Mouse (Mus musculus) left cerebral cortex, postnatal 36 days (tissue): ENCODE data around the gene Sh3d21. TPM values are rescaled to one million over a fixed set of nuclear protein-coding genes. Genes with fewer than 3 reads are reported as not detected.

Source experiments
- DNase-seq, 2 experiments: peaks; one replicate each; pipeline ENCODE4 v3.0.0; 2021 to 2022; ENCODE audit warnings: low spot score in 2 of 2, mixed read lengths in 1 of 2
- intact Hi-C: fragments of 180-260 bp; cut with DNase I; formaldehyde crosslinking; loops from one replicate; pipeline ENCODE4 v1.15.1; 2025
- total RNA-seq, 2 experiments: library from RNA; stranded (reverse); gene quantifications; 2 replicates each; pipeline ENCODE4 v1.2.3; 2021

The Sh3d21 gene
- total RNA-seq, 2 experiments from 2014 or later, result 0.76 to 0.77 TPM

DNA sequence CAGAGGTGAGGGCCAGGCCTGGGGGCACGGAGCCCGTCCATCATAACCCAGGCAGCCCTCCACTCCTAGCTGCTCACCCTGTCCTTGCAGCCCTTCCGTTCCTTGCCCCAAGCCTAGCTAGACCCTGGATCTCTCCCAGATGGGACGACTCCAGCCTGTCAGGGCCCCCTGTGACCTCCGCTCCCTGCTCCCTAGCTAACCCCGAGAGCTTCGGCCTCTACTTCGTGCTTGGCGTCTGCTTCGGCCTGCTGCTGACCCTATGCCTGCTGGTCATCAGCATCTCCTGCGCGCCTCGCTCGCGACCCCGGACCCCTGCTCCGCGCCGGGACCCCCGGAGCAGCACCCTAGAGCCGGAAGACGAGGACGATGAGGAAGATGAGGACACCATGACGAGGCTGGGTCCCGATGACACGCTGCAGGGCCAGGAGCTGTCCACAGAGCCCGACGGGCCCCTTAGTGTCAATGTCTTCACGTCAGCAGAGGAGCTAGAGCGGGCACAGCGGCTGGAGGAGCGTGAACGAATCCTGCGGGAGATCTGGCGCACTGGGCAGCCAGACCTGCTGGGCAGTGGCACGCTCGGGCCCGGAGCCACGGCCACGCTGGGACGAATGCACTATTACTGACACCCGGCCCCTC, 14.1 kb downstream of the Sh3d21 start:
- intact Hi-C loops, result no loop called here
- no peak for DNase-seq

DNA sequence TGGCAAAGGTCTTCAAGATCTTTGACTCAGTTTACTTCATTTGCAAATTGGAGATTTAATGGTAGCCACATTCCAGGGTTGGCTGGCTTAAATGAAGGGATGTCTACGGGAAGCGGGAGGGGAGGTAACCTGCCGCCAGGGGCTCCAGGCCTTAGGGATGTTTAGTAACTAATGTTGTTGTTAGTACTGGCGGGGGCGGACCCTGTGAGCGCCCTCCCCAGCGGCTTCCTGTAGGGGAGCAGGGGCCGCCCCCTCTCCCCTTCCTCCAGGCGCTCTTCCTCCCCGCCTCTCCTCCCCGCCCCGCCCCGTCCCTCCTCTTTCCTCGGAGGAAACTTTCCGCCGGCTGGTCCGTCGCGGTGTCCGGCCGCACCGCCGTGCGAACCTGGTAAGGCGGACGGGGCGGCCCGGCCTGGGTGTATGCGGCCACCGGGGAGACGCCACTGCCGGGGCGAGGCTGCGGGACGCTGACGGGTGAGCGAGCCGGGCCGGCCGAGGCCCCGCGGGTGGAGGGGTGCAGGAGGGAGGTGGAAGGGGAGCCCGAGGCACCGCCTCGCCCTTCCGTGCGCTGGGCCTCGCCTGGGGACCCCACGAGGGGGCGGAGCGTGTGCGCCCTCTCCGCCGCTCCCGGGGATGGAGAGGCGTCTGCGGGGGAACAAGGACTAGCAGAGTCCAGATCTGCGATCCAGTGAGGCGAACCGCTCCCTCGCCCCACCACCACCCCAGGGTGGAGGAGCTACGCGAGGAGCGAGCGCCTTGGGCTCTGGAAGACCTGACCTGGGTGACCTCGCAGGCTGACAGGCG, 14.9 kb downstream of the Sh3d21 start:
- no peak for DNase-seq
- intact Hi-C loops, result no loop called here

DNA sequence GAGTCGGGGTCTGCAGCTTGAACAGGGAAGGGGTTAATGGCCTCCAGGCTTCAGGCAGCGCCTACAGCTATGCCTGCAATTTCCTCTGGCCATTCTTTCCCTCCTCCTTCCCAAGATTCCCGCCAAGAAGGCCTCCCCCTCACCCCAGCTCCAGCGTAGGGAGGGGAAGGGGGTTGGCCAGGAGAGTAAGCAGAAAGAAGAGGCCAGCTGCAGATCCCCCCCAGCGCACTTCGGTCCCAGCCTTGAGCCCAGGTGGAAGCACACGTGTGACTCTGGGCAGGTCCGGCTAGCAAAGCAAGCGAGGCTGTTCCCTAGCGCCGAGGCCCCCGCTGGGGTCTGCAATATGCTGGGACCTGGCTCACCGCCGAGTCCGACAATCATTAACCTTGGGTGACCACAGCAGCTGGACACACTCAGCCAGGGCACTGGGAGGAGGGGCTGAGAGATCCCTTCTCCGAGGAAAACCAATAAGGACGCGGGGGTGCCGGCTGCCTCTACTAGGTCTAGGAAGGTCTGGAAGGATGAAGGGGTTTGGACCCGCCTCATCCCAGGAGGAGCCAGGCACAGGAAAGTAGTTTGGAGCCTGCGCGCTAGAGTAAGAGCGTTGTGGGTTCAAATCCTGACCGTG, 15.6 kb downstream of the Sh3d21 start, which contains the start of gene Eva1b:
Gene Eva1b (plus strand): TSS at position 212 of the 628 bp plus-strand sequence.
- intact Hi-C loops, result no loop called here
- DNase-seq, result no peak

DNA sequence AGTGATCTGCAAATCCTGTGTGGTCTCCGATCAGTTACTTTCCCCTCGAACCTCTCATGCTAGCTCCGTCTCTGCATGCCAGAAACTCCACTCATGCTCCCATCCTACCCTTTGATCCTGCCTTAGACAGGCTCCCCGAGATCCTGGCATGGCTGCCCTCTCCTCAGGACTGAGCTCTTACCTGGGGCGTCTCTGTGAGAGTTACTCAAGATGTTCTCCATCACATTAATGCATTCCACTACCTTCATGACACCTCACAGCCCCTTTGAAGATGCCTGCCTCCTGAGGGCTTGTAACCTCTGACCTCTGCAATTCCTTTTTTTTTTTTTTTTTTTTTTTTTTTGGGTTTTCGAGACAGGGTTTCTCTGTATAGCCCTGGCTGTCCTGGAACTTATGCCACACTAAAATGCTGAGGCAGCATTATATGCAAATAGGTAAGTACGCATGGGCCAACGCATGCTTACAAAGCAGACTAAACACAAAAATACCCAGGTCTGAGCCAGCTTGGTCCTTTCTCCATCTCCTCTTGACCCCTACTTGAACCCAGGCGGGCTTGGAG, 16.2 kb downstream of the Sh3d21 start:
- DNase-seq, result no peak
- intact Hi-C loops, result no loop called here

DNA sequence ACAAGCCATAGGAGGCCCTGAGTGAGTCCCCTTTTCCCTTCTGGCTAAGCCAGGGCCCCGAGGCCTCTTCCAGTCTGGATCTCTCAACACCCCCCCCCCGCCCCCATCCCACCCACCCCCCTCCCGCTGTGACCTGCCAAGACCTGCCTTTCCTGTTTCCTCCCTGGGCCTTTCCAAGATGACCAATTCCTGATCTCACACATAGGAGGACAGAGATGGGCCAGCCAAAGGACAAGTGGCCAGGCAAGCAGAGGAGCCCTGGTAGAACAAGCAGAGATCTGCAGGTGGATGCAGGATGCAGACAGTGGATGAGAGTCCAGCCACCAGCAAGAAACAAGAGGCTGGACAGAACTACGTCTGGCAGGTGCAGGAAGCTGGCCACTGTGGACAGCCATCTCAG, 17.9 kb downstream of the Sh3d21 start:
- intact Hi-C loops, result no loop called here
- DNase-seq, result no peak

DNA sequence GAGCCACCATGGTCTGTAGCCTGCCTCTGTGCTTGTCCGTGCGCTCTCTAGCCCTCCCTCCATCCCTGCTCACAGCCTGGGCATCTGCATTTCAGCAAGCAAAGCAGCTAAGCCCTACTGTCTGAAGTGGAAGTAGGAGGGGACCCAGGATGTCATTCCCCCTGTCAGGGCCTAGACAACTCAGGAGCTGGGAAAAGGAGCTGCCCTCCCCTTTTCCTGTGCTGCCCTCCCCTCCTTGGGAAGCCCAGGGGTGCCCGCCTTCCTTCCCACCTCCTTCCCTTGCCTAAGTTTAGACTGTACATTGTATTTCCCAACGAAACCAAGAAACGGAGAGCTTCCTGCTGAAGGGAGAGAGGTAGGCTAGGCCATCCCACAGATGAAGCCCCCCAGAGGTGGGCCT, 22.3 kb downstream of the Sh3d21 start:
- DNase-seq, result no peak
- intact Hi-C loops, result no loop called here

DNA sequence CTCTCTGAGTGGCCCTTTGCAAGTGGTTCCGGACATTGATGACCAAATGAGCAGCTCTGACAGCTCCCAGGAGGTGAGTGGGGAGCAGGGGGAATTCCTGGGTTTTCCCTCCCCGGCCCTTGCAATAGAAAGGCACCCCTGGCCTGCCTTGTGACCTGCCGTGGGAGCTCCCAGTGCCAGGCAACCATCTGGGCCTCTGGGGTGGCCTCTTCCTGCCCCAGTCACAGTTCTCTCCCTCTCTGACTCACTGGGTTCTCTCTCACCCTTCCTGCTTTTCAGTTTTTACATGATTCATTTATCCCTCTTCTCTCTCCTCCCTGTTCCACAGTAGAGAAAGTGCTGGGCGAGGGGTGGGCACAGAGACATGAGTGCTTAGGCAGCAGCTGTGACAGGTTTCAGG, 25.5 kb downstream of the Sh3d21 start:
- intact Hi-C loops, result no loop called here
- no peak for DNase-seq

DNA sequence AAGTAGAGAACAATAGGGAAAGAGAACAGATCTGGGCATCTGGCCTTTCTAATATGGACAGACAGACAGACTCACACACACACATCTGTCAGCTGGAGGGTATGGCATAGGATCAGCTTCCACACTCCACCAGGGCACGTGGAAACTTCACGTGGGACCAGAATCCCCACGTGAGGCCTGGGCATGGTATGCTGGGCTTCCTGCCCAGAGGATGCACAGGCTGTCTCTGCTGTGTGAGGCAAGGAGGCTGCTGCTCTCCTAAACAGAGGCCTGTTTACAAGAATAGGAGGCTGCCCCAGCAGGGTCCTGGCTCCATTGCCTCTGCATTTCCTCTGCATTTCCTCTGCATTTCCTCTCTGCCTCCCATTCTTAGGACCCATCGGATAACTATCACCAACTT, 28.7 kb downstream of the Sh3d21 start:
- no peak for DNase-seq
- intact Hi-C loops, result no loop called here

DNA sequence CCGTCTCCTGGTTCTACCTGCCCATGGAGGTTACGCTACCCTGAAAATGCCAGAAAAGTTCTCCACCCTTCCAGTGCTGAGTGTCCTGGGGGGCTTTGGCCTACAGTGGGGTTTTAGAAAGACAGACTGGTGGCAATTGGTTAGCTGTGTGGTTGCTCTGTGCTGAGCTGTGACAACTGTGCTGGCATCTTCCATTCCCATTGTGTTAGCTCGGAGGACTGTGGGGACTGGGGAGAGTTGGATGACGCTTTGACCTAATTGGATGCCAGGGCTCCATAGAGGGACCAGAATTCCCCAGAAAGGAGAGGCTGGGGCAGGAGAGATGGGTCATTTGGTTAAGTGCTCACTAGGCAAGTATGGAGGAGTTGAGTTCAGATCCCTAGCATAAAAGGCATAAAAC, 29.1 kb downstream of the Sh3d21 start:
- DNase-seq, result no peak
- intact Hi-C loops, result no loop called here

DNA sequence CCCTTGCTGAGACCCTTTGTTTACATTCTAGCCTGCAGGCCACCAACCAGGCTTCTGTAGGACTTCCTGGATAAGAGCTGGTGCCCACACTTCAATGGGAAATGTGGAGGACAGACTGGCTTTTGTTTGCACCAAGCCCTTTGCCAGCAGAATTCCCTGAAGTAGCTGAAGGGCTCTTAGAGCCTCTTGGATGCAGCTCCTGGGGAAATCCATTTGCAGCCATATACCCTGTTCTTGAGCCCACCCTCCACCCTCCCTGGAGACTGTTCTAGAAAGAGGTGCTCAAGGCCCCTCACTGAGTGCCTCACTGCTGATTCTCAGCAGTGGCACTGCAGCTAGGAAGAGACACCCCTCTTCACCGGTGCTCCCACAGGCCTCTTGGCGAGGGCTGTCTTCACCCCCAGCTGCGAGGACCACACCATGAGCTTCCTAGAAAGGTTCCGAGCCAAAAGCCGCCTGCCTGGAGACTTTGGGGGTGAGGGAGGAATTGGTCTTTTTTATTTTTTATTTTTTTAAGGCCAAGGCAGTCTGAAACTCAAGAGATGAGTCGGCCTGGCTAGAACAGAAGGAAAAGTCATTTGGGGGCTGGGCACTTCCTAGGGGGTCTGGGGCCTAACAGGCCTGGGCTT, 30.5 kb downstream of the Sh3d21 start:
- intact Hi-C loops, result no loop called here
- DNase-seq, result no peak

DNA sequence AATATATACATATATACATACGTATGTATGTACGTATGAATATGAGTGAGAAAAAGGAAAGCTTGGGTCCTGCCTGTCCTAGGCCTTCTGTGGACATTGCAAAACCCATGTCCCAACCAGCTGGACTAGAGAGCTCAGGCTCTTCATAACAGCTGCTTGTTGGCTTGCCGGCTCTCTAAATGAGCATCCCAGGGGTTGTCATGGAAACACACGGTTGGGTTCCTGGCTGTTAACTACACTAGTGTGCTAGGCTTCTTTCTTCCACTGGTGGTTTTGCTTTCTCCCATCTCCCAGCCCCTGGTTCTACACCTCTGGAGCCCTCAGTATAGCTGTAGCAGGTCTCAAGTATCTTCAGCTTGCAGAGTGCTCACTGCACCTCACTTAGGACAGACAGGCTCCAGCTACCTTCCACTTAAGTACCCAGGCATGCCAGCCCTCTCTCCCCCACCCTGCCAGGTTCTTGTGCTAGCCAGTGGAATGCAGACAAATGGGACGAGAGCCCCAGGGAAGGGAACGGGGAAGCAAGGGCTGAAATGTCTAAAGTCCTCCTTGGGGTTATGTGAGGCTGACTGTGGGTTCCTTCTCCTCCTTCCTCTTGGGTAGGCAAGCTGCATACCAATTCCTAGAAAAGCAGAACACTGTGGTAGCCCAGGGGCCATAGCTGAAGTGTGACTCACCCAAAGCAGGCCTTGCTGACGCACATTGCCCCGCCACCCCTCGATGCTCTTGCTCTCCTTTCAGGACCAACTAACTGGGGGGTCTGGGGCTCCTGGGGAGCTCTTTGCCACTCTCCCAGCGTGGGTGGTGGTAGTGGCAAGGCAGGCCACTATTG, 31.8 kb downstream of the Sh3d21 start:
- no peak for DNase-seq
- intact Hi-C loops, result no loop called here

DNA sequence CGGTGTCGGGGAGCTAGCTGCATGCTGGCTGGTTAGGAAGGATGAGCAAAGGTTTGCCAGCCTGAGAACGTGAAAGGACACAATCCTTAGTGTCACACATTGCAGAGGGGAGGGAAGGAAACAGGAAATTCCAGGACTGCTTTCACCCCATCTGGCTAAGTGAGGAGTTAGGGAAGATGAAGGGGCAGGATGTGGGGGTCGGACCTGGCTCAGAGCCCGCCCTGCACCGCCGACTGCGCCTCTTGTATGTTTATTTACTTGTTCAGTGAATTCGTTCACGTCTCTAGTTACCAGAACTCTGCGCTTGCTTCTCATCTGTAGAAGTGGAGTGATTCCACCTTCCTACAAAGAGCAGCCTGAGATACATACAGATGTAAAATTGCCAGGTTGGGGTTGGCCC, 32.8 kb downstream of the Sh3d21 start:
- intact Hi-C loops, result no loop called here

DNA sequence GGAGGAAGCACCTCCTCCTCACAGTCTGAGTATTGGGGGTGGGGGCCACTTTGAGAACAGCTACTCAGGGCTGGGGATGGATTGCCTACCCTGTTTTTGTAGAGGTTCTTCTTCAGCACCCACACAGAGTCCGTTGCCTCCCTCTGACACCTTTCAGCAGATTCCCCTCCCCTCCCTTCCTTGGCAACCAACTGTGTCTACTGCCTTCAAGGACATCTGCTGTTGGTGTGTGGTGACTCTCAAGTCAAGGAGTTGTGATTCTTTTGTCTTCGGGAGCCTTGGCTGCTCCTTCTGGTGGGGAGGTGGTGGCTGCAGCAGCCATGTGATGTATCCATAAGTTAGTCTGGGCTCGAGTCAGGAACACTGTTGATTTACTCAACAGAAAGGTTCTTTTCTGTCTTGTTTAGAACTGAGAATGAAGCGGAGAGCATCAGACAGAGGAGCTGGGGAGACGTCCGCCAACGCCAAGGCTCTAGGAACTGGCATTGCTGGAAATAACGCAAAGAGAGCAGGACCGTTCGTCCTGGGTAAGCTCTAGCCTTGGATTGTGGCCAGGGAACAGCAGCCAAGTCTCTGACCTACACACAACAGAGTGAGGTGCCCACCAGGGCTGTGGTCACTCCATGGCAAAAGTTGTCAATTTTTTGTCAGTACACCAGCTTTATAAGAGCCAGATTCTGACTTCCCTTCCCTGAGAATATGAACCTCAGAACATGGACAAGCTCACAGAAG, 39.8 kb downstream of the Sh3d21 start:
- intact Hi-C loops, result loop anchor here (5.0 kb wide), 1 partner anchor 34 kb away; no protein-coding TSS in a partner anchor
- DNase-seq, result peak in 1 of 2 experiments; percentile 41

More for the DNA sequence above, 32.8 kb downstream of the Sh3d21 start:
- DNase-seq, result no peak

DNA sequence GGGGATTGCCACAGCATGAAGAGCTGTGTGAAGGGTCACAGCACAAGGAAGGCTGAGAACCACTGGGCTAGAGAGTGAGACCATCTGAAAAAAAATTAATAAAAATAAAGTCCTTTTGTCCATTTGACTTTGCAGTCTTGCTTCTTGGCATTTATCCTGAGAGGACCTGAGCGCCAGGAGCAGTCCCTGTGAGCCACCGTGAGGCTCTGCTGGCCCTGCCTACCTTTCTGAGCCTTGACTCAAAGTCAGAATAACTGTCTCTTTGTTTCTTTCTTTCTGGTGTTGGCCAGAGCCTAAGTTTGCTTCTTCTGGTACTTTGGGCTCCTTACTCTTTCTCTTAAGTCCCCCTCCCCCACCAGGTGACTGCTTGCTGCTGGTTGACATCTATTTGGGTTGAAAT, 42.8 kb downstream of the Sh3d21 start:
- intact Hi-C loops, result loop anchor here (5.0 kb wide), 1 partner anchor 37 kb away; no protein-coding TSS in a partner anchor
- no peak for DNase-seq

DNA sequence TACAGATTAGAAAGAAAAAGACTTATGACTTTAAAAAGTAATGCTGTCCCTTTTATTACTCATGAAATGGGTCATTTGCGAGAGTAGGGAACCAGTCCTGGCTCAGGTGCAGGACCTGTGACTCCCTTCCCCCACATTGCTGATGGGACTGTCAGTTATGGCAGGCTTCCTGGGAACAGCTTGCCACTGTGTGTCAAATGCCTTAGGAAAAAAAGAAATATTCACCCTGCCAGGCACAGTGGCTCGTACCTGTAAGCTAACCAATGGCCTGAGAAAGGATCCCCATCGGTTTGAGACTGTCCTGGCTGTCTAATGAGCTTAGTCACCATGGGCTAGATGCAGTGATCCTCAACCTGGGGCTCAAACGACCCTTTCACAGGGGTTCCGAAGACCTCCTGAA, 43.2 kb downstream of the Sh3d21 start:
- no peak for DNase-seq
- intact Hi-C loops, result loop anchor here (5.0 kb wide), 1 partner anchor 37 kb away; no protein-coding TSS in a partner anchor

DNA sequence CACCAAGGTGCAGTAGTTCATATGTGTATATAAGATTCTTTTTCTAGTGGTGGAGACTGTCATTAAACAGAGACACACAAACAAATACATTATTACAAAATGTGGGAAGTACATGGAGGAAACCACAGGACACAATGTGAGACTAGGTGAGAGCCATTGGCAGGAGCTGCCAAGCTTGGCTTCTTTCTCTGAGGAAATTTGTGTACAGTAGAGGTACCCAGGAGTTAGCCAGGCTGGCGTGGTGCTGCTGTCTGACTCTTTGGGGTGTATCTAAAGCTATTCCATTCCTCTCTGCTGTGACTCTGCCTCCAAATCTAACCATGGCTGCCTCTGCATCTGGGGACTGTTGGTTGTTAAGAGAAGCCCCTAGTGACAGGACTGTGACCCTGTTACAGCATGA, 44.2 kb downstream of the Sh3d21 start:
- intact Hi-C loops, result no loop called here
- no peak for DNase-seq

DNA sequence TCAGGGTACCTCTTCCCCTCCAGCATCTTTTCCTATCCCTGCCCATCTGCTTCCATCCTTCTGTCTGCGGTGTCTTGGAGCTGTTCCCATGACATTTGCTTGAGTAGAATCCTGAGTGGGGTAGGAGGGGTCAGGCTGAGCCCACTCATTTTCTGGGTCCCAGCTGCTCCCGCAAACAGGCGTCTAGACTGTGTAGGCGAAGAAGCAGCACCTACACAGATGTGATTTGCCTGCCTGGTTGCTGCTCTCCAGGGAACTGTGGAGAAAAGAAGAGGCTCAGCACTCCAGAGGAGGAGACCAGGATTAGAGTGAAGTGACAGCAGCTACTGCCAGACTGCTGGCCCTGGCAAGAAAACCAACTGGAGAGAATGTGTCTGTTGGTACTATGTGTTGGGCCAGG, 44.6 kb downstream of the Sh3d21 start:
- intact Hi-C loops, result no loop called here
- peak; percentile 65 to 76 for DNase-seq

DNA sequence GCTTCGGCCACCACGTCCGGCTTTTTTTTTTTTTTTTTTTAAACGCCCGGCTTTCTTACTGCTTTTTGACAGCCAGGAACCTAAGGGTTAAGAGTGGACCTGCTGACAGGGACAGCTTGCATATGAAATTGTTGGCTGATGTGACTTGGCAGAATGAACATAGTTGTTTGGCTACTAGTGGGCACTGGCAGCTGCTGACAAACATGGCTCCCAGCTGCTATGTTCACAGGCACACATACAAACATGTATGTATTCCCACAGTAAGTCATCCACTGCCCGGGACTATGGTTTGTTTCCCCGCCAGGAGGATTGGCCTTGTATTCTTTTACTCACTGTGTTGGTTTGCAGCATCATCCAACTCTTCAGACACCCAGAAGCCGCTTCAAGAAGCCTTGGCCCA, 46.2 kb downstream of the Sh3d21 start:
- intact Hi-C loops, result no loop called here

More for the DNA sequence above, 46.2 kb downstream of the Sh3d21 start:
- DNase-seq, result no peak
